ENCODE assay signal across 20 mouse cellular contexts in the genomic region with DNA sequence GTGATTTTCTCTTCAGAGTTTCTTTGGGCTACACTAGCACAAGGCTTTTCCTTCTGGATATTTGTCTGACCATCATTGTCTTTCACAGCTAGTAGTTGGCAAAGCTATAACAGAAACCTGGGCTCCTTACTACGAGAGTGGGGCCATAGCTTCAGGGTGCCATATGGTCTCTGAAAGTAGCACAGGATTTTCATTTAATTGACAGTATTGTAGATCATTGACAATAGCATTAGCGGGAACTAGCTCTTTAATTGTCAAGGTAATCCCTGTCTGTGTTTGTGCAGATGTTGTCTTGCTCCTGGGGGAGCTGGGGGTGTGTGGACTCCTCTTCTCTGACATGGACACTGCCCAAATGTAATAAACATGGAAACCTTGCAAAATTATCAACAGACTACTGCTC. TPM values are rescaled to one million over a fixed set of nuclear protein-coding genes. Genes with fewer than 3 reads are reported as not detected.
A peak's percentile ranks its signal among the peaks of the same experiment; 100 is the strongest.
DNase-seq lines count a peak whose midpoint lies in the region; ATAC-seq lines count a peak whose summit lies in the region.
"Had no signal": no experiment of that assay in that cellular context is flagged by ENCODE, and none has a peak within 500 bp of the region (broad histone marks: within the 10 kb centered on the region; RNA-seq: fewer than 3 reads in every experiment).

No protein-coding gene starts in this region.

- no peak overlapping the region for H3K9ac ChIP-seq in forebrain, embryonic 13.5 days
- H3K9ac ChIP-seq in forebrain, embryonic 11.5 days (ENCODE audit: low read length): no peak overlapping the region
- H3K9ac ChIP-seq in forebrain, embryonic 15.5 days (replicated peaks): no peak overlapping the region
- H3K9ac ChIP-seq in midbrain, embryonic 12.5 days (replicated peaks): no peak overlapping the region
- H3K9ac ChIP-seq: embryonic facial prominence, embryonic 12.5 days; heart, embryonic 15.5 days; liver, embryonic 14.5 days; neural tube, embryonic 12.5 days; stomach, embryonic 15.5 days had no signal

- H3K4me3 ChIP-seq in forebrain, embryonic 13.5 days: no peak overlapping the region
- H3K4me3 ChIP-seq in forebrain, embryonic 11.5 days (ENCODE audit: low read depth, low read length): no peak overlapping the region
- no peak overlapping the region for H3K4me3 ChIP-seq in forebrain, embryonic 15.5 days
- H3K4me3 ChIP-seq in midbrain, embryonic 12.5 days: no peak overlapping the region
- H3K4me3 ChIP-seq: embryonic facial prominence, embryonic 12.5 days; erythroblast, embryonic 14.5 days; heart, embryonic 15.5 days; neural tube, embryonic 12.5 days; stomach, embryonic 15.5 days had no signal

- ATAC-seq in forebrain, embryonic 13.5 days: peak; percentile 69
- no peak for ATAC-seq in forebrain, embryonic 11.5 days (replicated peaks; ENCODE audit: low FRiP score)
- peak; percentile 67 for ATAC-seq in forebrain, embryonic 15.5 days (replicated peaks)
- peak; percentile 30; the same call in 1 of the 2 replicates for ATAC-seq in midbrain, embryonic 12.5 days (ENCODE audit: low FRiP score, low read depth)

- no peak overlapping the region for H3K4me2 ChIP-seq in forebrain, embryonic 13.5 days
- H3K4me2 ChIP-seq in forebrain, embryonic 11.5 days (ENCODE audit: low read depth, low read length, severe bottlenecking): no peak overlapping the region
- H3K4me2 ChIP-seq in forebrain, embryonic 15.5 days (replicated peaks): no peak overlapping the region
- H3K4me2 ChIP-seq in midbrain, embryonic 12.5 days (replicated peaks): no peak overlapping the region
- H3K4me2 ChIP-seq: embryonic facial prominence, embryonic 12.5 days; heart, embryonic 15.5 days; neural tube, embryonic 12.5 days; stomach, embryonic 15.5 days had no signal

- peaks cover 5% of the 10 kb centered on the region; the same call in 1 of the 2 replicates for H3K9me3 ChIP-seq in forebrain, embryonic 13.5 days (replicated peaks)
- peaks cover 4% of the 10 kb centered on the region; the same call in 1 of the 2 replicates for H3K9me3 ChIP-seq in forebrain, embryonic 11.5 days (ENCODE audit: control insufficient read depth, low read length)
- no peaks in the 10 kb centered on the region for H3K9me3 ChIP-seq in forebrain, embryonic 15.5 days
- 0 out of 2 replicates have a peak, but pooled peaks cover 2% of the 10 kb centered on the region for H3K9me3 ChIP-seq in midbrain, embryonic 12.5 days
- H3K9me3 ChIP-seq: heart, embryonic 15.5 days; stomach, embryonic 15.5 days had no signal

- 21% methylated on average over 2 of the region's 2 CpGs for WGBS in forebrain, embryonic 13.5 days
- 55% methylated on average over 2 of the region's 2 CpGs for WGBS in forebrain, embryonic 11.5 days
- WGBS in forebrain, embryonic 15.5 days: 22% methylated on average over 2 of the region's 2 CpGs
- 31% methylated on average over 2 of the region's 2 CpGs for WGBS in midbrain, embryonic 12.5 days

- H3K4me1 ChIP-seq in forebrain, embryonic 13.5 days: peaks cover 6% of the 10 kb centered on the region; the same call in 1 of the 2 replicates
- H3K4me1 ChIP-seq in forebrain, embryonic 11.5 days (replicated peaks; ENCODE audit: control insufficient read depth, insufficient read depth, low read length): no peaks in the 10 kb centered on the region
- H3K4me1 ChIP-seq in forebrain, embryonic 15.5 days: no peaks in the 10 kb centered on the region
- peaks cover 5% of the 10 kb centered on the region; the same call in 1 of the 2 replicates for H3K4me1 ChIP-seq in midbrain, embryonic 12.5 days
- H3K4me1 ChIP-seq: embryonic facial prominence, embryonic 12.5 days; heart, embryonic 15.5 days; neural tube, embryonic 12.5 days; stomach, embryonic 15.5 days had no signal

- no peaks in the 10 kb centered on the region for H3K36me3 ChIP-seq in forebrain, embryonic 13.5 days (ENCODE audit: poor library complexity, severe bottlenecking)
- H3K36me3 ChIP-seq in forebrain, embryonic 11.5 days (ENCODE audit: control insufficient read depth, insufficient read depth, low read length): no peaks in the 10 kb centered on the region
- no peaks in the 10 kb centered on the region for H3K36me3 ChIP-seq in forebrain, embryonic 15.5 days
- H3K36me3 ChIP-seq in midbrain, embryonic 12.5 days: no peaks in the 10 kb centered on the region
- H3K36me3 ChIP-seq: embryonic facial prominence, embryonic 12.5 days; heart, embryonic 15.5 days; neural tube, embryonic 12.5 days; stomach, embryonic 15.5 days had no signal

- no peaks in the 10 kb centered on the region for H3K27me3 ChIP-seq in forebrain, embryonic 13.5 days
- no peaks in the 10 kb centered on the region for H3K27me3 ChIP-seq in forebrain, embryonic 11.5 days (ENCODE audit: control insufficient read depth, insufficient read depth, low read length)
- H3K27me3 ChIP-seq in forebrain, embryonic 15.5 days: no peaks in the 10 kb centered on the region
- H3K27me3 ChIP-seq in midbrain, embryonic 12.5 days: no peaks in the 10 kb centered on the region
- H3K27me3 ChIP-seq: embryonic facial prominence, embryonic 12.5 days; heart, embryonic 15.5 days; neural tube, embryonic 12.5 days; stomach, embryonic 15.5 days had no signal

- H3K27ac ChIP-seq in forebrain, embryonic 13.5 days: peak overlapping the region; percentile 28
- no peak overlapping the region for H3K27ac ChIP-seq in forebrain, embryonic 11.5 days (ENCODE audit: low read depth, low read length)
- H3K27ac ChIP-seq in forebrain, embryonic 15.5 days (replicated peaks): no peak overlapping the region
- 0 out of 2 replicates have a peak overlapping the region, but pooled peaks have one; percentile 20 for H3K27ac ChIP-seq in midbrain, embryonic 12.5 days (replicated peaks)
- H3K27ac ChIP-seq: embryonic facial prominence, embryonic 12.5 days; heart, embryonic 15.5 days; liver, embryonic 14.5 days; neural tube, embryonic 12.5 days; stomach, embryonic 15.5 days had no signal

- no peak for DNase-seq in forebrain, embryonic 11.5 days (ENCODE audit: low spot score)
- DNase-seq in retina, postnatal 1 day: peak; percentile 60
- no peak for DNase-seq in layer of hippocampus, postnatal 36 days
- no peak for DNase-seq in right cerebral cortex, adult 18-20 months
- DNase-seq: gastrocnemius, postnatal 10 days; heart, adult 18-20 months; heart, postnatal 4 days; kidney, adult 18-20 months; kidney, postnatal 10 days; right cerebral cortex, postnatal 25 days; thymus, adult 18-20 months had no signal

RNA-seq across cellular contexts. Expression of gene Marcks, which starts 37.0 kb away (rescaled TPM):
- polyA plus RNA-seq in forebrain, embryonic 13.5 days (2015; fragmentation: Nextera tagmentation; extraction: Ambion mirVana): 282 and 289 TPM in 2 replicates
- 314 and 331 TPM in 2 replicates for polyA plus RNA-seq in forebrain, embryonic 11.5 days (2014; fragmentation: Nextera tagmentation; extraction: Ambion mirVana)
- polyA plus RNA-seq in forebrain, embryonic 15.5 days (2015; fragmentation: Nextera tagmentation; extraction: Ambion mirVana): 214 and 227 TPM in 2 replicates
- polyA plus RNA-seq in midbrain, embryonic 12.5 days (2016; fragmentation: Nextera tagmentation; extraction: Ambion mirVana): 321 and 361 TPM in 2 replicates
- 100 to 1,000 TPM; 111 to 113 TPM for total RNA-seq in layer of hippocampus, postnatal 36 days (2021)

Comparison
In these comparisons a context has a peak if more than half of its experiments do, and no peak if none do; other contexts are left out.
1. H3K27ac ChIP-seq: peak in forebrain, embryonic 13.5 days (single experiment) and midbrain, embryonic 12.5 days (single experiment); none in forebrain, embryonic 11.5 days (single experiment) and forebrain, embryonic 15.5 days (single experiment).